Mouse (Mus musculus): ENCODE measurements around the gene Wnt16. TPM values are rescaled to one million over a fixed set of nuclear protein-coding genes. Genes with fewer than 3 reads are reported as not detected.
A peak's percentile ranks its signal among the peaks of the same experiment; 100 is the strongest.
"Not testable (repeated sequence)": the region's sequence is repeated elsewhere in the genome, so short reads cannot be mapped to it uniquely, and the experiment has no call there.

The Wnt16 gene
- 0.54 and 0.69 TPM in 2 replicates for total RNA-seq (2014; rRNA removed; ENCODE audit: low replicate concordance)
- polyA plus RNA-seq (2015; fragmentation: Nextera tagmentation; extraction: Ambion mirVana): 0.86 and 1.0 TPM in 2 replicates

DNA sequence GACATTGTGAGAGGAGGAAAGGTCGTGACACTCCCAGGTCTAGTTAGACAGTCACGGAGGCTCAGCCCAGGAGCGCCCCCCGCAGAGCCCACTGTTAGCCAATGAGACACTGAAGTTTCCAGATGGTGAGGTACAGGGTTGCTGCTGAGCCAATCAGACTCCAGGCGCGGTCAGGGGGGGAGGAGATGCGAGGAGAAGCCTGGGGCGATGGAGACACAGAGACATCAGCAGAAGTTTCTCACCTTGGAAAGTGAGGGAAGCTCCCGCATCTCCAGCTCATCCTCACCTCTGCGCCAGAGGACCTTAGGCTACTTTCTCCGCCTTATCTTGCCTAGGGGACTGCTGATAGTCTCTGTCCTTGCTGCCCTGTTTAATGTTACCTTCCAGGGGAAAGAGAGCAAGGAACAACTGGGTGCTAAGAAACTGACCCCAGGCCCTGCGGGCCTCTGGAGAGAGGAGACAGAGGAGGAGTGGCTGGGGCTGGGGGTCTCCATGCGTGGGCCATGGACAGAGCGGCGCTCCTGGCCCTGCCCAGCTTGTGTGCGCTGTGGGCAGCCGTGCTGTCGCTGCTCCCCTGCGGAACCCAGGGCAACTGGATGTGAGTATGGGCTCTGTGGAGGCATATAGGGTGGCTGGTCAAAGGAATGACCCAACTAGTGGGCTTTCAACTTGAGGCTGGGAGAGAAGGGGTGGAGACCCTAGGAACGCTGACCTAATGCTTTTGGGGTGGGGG is at the start of gene Wnt16:
Gene Wnt16 (plus strand): TSS at position 224 of the 733 bp plus-strand sequence.
- no peak for DNase-seq (ENCODE audit: low spot score)
- 3% methylated on average over 20 of the region's 20 CpGs for WGBS
- H3K9ac ChIP-seq (replicated peaks; ENCODE audit: low read depth, low read length): no peak within 1 kb of the TSS; the same call in 1 of the 2 replicates
- H3K27me3 ChIP-seq (ENCODE audit: control insufficient read depth, insufficient read depth, low read length): peaks cover 41% of the 10 kb centered on the region
- H3K36me3 ChIP-seq (replicated peaks; ENCODE audit: control insufficient read depth, insufficient read depth, low read length): no peaks in the 10 kb centered on the region
- peak within 1 kb of the TSS; percentile 66 for H3K4me2 ChIP-seq (ENCODE audit: low read depth, low read length)
- H3K27ac ChIP-seq (ENCODE audit: low read depth): no peak within 1 kb of the TSS
- no peak for TF ChIP-seq EP300 (IDR thresholded peaks at IDR 0.05; ENCODE audit: low read depth)
- TF ChIP-seq CTCF (IDR thresholded peaks at IDR 0.05; ENCODE audit: low read depth): no peak
- no peaks in the 10 kb centered on the region for H3K9me3 ChIP-seq (replicated peaks; ENCODE audit: control insufficient read depth, low read length)
- H3K4me3 ChIP-seq (ENCODE audit: low read depth, low read length): peak within 1 kb of the TSS; percentile 45
- H3K4me1 ChIP-seq (ENCODE audit: control insufficient read depth, insufficient read depth): peaks cover 8% of the 10 kb centered on the region; the same call in 1 of the 2 replicates
- peak; percentile 41 for ATAC-seq (ENCODE audit: insufficient read depth, low read depth)

DNA sequence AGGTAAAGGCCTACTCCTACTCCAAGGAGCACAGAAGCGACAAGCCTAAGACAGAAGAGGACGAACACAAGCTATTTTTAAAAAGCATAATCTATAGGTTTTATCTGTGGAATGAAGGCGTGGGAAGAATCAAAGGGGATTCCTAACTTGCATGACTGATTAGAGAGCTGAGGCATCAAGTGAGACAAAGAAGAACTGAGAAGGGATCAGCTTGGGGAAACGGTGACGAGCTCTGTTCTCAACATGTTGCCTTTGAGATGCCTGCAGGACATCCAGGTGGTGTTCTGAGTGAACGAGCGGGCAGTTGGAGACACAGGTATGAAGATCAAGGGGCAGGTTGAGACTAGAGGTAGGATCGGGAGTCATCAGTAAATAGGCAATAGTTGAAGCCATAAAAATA is 44.7 kb upstream of the Wnt16 start:
- Histone ChIP-seq H3K4me3 (ENCODE audit: low read depth, low read length) (no peak overlapping the region), H3K9ac (replicated peaks; ENCODE audit: low read depth, low read length) (no peak overlapping the region), H3K27me3 (ENCODE audit: control insufficient read depth, insufficient read depth, low read length) (no peaks in the 10 kb centered on the region), H3K4me1 (ENCODE audit: control insufficient read depth, insufficient read depth) (no peaks in the 10 kb centered on the region), H3K27ac (ENCODE audit: low read depth) (no peak overlapping the region), H3K4me2 (ENCODE audit: low read depth, low read length) (no peak overlapping the region), H3K9me3 (replicated peaks; ENCODE audit: control insufficient read depth, low read length) (no peaks in the 10 kb centered on the region), H3K36me3 (replicated peaks; ENCODE audit: control insufficient read depth, insufficient read depth, low read length) (no peaks in the 10 kb centered on the region)
- no peak for TF ChIP-seq EP300 (IDR thresholded peaks at IDR 0.05; ENCODE audit: low read depth)
- no peak for TF ChIP-seq CTCF (IDR thresholded peaks at IDR 0.05; ENCODE audit: low read depth)
- ATAC-seq (ENCODE audit: insufficient read depth, low read depth) (no peak), DNase-seq (ENCODE audit: low spot score) (no peak)
- WGBS: 61% methylated on average over 8 of the region's 8 CpGs

DNA sequence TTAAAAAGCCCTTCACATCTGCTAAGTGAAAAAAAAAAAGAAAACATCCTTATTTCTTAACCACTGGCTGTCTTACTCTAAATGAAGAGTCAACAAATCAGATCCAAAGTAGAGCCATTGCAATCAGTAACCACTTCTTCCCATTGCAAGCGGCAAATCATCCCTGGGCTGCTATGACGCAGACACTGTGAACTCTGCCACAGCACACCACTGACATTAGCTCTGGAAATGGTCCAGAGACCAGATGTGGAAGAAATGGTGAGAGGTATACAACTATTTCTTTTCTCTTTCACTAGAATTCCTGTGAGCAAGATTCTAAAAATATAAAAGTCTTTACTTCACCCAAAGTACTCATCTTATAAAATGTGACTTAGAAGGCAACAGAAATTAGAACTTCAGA is 41.3 kb upstream of the Wnt16 start:
- Histone ChIP-seq H3K4me2 (ENCODE audit: low read depth, low read length) (no peak overlapping the region), H3K27me3 (ENCODE audit: control insufficient read depth, insufficient read depth, low read length) (no peaks in the 10 kb centered on the region), H3K9ac (replicated peaks; ENCODE audit: low read depth, low read length) (no peak overlapping the region), H3K9me3 (replicated peaks; ENCODE audit: control insufficient read depth, low read length) (no peaks in the 10 kb centered on the region), H3K4me3 (ENCODE audit: low read depth, low read length) (no peak overlapping the region), H3K36me3 (replicated peaks; ENCODE audit: control insufficient read depth, insufficient read depth, low read length) (no peaks in the 10 kb centered on the region), H3K4me1 (ENCODE audit: control insufficient read depth, insufficient read depth) (no peaks in the 10 kb centered on the region), H3K27ac (ENCODE audit: low read depth) (no peak overlapping the region)
- no peak for TF ChIP-seq CTCF (IDR thresholded peaks at IDR 0.05; ENCODE audit: low read depth)
- TF ChIP-seq EP300 (IDR thresholded peaks at IDR 0.05; ENCODE audit: low read depth): no peak
- WGBS: 85% methylated on average over 2 of the region's 2 CpGs
- no peak for ATAC-seq (ENCODE audit: insufficient read depth, low read depth)
- no peak for DNase-seq (ENCODE audit: low spot score)

DNA sequence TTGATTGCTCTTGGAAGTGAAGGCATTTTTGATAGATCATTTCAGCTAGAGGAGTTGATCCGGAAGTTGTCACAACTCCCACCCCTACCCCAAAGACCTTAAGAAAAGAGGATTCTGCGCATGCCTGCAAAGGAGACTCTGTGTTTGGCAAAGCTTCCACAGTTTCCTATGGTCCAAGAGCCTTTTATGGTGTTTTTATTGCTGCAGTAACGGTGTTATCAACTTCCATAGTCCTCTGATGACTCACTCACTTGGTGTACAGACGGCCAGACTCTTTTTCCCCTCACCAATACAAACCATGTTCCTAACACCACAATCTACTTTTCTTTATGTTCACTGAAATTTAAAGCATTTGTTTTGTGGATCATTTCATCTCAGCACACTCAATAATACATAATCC is 29.2 kb upstream of the Wnt16 start:
- ATAC-seq (ENCODE audit: insufficient read depth, low read depth): 0 out of 2 replicates have a peak, but pooled peaks have one; percentile 36
- TF ChIP-seq EP300 (IDR thresholded peaks at IDR 0.05; ENCODE audit: low read depth) (no peak), CTCF (IDR thresholded peaks at IDR 0.05; ENCODE audit: low read depth) (no peak)
- H3K27ac ChIP-seq (ENCODE audit: low read depth): no peak overlapping the region

DNA sequence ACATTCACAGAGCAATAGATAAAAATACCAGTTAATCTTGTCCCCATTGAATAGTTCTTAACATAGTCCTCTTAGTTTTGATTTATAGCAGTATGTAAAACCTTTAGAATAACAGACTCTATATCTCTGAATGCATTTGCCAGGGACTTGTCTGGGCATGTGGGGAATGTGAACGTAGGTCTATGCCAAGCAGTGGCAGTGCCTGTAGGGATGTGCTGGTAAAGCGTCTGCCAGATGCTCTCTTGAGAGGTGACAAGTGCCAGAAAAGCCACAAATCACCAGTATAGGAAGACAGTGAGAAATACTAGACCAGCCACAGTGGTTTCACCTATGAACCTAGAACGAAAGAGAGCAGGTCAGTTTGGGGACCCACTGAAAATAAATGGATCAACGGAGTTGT is 25.5 kb upstream of the Wnt16 start:
- H3K4me3 ChIP-seq (ENCODE audit: low read depth, low read length): no peak overlapping the region
- TF ChIP-seq EP300 (IDR thresholded peaks at IDR 0.05; ENCODE audit: low read depth) (no peak), CTCF (IDR thresholded peaks at IDR 0.05; ENCODE audit: low read depth) (no peak)
- no peak overlapping the region for H3K9ac ChIP-seq (replicated peaks; ENCODE audit: low read depth, low read length)
- H3K36me3 ChIP-seq (replicated peaks; ENCODE audit: control insufficient read depth, insufficient read depth, low read length): no peaks in the 10 kb centered on the region
- H3K27ac ChIP-seq (ENCODE audit: low read depth): no peak overlapping the region
- H3K4me2 ChIP-seq (ENCODE audit: low read depth, low read length): no peak overlapping the region
- H3K4me1 ChIP-seq (ENCODE audit: control insufficient read depth, insufficient read depth): peaks cover 4% of the 10 kb centered on the region; the same call in 1 of the 2 replicates
- no peaks in the 10 kb centered on the region for H3K9me3 ChIP-seq (replicated peaks; ENCODE audit: control insufficient read depth, low read length)
- DNase-seq (ENCODE audit: low spot score): no peak
- no peaks in the 10 kb centered on the region for H3K27me3 ChIP-seq (ENCODE audit: control insufficient read depth, insufficient read depth, low read length)
- no peak for ATAC-seq (ENCODE audit: insufficient read depth, low read depth)
- 58% methylated on average over 4 of the region's 4 CpGs for WGBS

More for the DNA sequence above, 29.2 kb upstream of the Wnt16 start:
- no peak overlapping the region for H3K4me2 ChIP-seq (ENCODE audit: low read depth, low read length)
- H3K4me1 ChIP-seq (ENCODE audit: control insufficient read depth, insufficient read depth): peaks cover 4% of the 10 kb centered on the region; the same call in 1 of the 2 replicates
- H3K9ac ChIP-seq (replicated peaks; ENCODE audit: low read depth, low read length): no peak overlapping the region
- no peaks in the 10 kb centered on the region for H3K27me3 ChIP-seq (ENCODE audit: control insufficient read depth, insufficient read depth, low read length)
- DNase-seq (ENCODE audit: low spot score): peak; percentile 35
- H3K4me3 ChIP-seq (ENCODE audit: low read depth, low read length): no peak overlapping the region
- 29% methylated on average over 4 of the region's 4 CpGs for WGBS
- H3K9me3 ChIP-seq (replicated peaks; ENCODE audit: control insufficient read depth, low read length): no peaks in the 10 kb centered on the region
- no peaks in the 10 kb centered on the region for H3K36me3 ChIP-seq (replicated peaks; ENCODE audit: control insufficient read depth, insufficient read depth, low read length)

DNA sequence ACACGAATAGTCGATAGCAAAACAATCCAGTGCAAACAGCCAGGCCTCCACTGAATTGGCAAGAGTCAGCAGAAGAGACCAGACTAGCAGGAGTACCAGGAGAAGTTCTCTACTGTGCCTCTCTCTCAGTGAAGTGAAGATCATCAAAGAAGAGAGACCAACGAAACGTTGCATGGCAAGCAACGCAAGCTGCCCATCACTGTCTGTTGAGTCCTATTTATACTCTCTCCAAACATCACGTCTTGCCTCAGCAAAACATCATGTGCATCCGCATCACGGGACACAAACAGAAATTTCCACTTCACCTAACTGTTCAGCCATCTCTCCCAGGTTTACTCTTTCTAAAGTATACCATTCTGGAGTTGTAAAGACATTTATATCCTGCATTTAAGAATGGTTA is 23.9 kb upstream of the Wnt16 start:
- DNase-seq (ENCODE audit: low spot score); H3K4me1 ChIP-seq (ENCODE audit: control insufficient read depth, insufficient read depth); H3K9me3 ChIP-seq (replicated peaks; ENCODE audit: control insufficient read depth, low read length); ATAC-seq (ENCODE audit: insufficient read depth, low read depth); H3K36me3 ChIP-seq (replicated peaks; ENCODE audit: control insufficient read depth, insufficient read depth, low read length); H3K27me3 ChIP-seq (ENCODE audit: control insufficient read depth, insufficient read depth, low read length); H3K4me3 ChIP-seq (ENCODE audit: low read depth, low read length); H3K9ac ChIP-seq (replicated peaks; ENCODE audit: low read depth, low read length); H3K4me2 ChIP-seq (ENCODE audit: low read depth, low read length); H3K27ac ChIP-seq (ENCODE audit: low read depth): not testable (repeated sequence)
- 78% methylated on average over 8 of the region's 8 CpGs for WGBS

All from heart, postnatal 0 days (tissue).